ENCODE assay signal across 16 mouse cellular contexts in the genomic region with DNA sequence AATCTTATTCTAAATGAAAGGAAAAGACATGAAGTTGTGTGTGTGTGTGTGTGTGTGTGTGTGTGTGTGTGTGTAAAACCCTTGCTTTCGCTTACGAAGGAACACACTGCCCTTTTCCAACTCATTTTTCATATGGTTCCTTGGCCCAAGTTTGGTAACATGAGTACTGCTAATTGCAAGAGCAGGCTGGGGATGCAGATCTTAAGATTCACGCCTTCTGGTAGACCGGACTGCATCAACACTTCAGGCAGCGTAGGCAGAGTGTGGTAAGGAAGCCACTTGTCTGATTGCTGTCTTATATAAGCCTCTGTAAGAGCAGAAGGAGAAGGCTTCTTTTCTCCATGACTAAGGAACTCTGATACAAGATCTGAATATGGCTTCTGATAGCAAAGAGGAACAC.
DNase-seq lines count a peak whose midpoint lies in the region.
"Had no signal": no experiment of that assay in that cellular context is flagged by ENCODE, and none has a peak within 500 bp of the region (broad histone marks: within the 10 kb centered on the region; RNA-seq: fewer than 3 reads in every experiment).

No protein-coding gene starts in this region.

- DNase-seq in brain, adult 2 months (ENCODE audit: low read depth, low spot score) = peak; percentile 90
- DNase-seq in frontal cortex, adult 2 months (ENCODE audit: extremely low spot score in 1 of 2, low spot score in 1 of 2) = peak; percentile 80 to 82
- DNase-seq in layer of hippocampus, postnatal 36 days = peak; percentile 9
- DNase-seq in left cerebral cortex, postnatal 36 days (ENCODE audit: low spot score in 2 of 2) = peak; percentile 56 to 62
- DNase-seq in cerebellum, postnatal 36 days = no peak
- DNase-seq in T-cell, adult 2 months (ENCODE audit: low spot score) = no peak
- DNase-seq in spleen, postnatal 10 days (ENCODE audit: low spot score in 2 of 2) = no peak
- DNase-seq in gastrocnemius, postnatal 14 days = no peak
- DNase-seq: adrenal gland, adult 2 months; cerebellum, adult 9-11 months; gastrocnemius, postnatal 10 days; heart, adult 2 months; kidney, adult 2 months; kidney, postnatal 14 days; lung, adult 2 months; thymus, postnatal 36 days had no signal

- intact Hi-C loops in left cerebral cortex, postnatal 36 days (cut with DNase I) = no loop called here
- intact Hi-C loops in gastrocnemius, postnatal 14 days (cut with DNase I; ENCODE audit: low total_unique reads) = no loop called here

Comparison
In these comparisons a context has a peak if more than half of its experiments do, and no peak if none do; other contexts are left out.
1. DNase-seq: peak in brain, adult 2 months (single experiment), frontal cortex, adult 2 months (2 of 2), layer of hippocampus, postnatal 36 days (2 of 2) and left cerebral cortex, postnatal 36 days (2 of 2); none in cerebellum, postnatal 36 days (0 of 2), T-cell, adult 2 months (single experiment), spleen, postnatal 10 days (0 of 2) and gastrocnemius, postnatal 14 days (single experiment).